Comparison of ENCODE assay signal across 11 mouse cellular contexts in the genomic region with DNA sequence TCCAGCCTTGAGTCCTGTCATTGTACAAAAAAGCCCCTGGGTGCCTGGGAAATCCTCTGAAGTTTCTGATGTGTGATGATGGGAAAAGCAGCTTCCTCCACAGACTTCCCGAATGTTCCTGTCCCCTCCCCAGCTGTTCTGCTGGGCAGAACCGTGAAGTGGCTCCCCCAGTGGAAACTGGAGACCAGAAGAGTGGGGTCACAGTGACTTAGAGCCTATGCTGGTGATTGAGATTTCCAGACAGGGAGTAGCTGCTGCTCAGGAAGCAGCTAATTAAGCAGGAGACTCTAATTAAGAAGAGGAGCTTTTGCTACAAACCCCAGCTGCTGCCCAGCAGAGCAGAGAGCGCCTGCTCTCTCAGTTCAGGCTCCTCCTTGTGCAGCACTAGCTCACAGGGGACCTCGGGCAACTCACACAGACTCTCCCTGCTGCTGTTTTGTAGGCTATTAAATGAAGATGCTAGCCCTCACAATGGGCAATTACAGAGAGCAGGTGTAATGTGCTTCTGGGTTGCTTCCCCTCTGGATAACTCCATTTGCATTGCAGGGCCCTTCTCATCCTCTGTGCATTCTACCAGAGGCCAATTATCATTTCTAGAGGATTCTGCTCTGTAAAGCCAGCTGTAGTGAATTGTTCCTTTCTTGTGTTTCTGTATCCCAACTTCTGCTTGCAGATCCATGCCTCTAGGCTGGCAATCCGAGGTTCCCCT. TPM values are rescaled to one million over a fixed set of nuclear protein-coding genes. Genes with fewer than 3 reads are reported as not detected.
DNase-seq lines count a peak whose midpoint lies in the region; ATAC-seq and TF ChIP-seq lines count a peak whose summit lies in the region.
"Had no signal": no experiment of that assay in that cellular context is flagged by ENCODE, and none has a peak within 500 bp of the region (broad histone marks: within the 10 kb centered on the region; RNA-seq: fewer than 3 reads in every experiment).

No protein-coding gene starts in this region.

- 0 out of 2 replicates have a peak overlapping the region, but pooled peaks have one; percentile 4 for H3K9ac ChIP-seq in limb, embryonic 12.5 days (replicated peaks)
- no peak overlapping the region for H3K9ac ChIP-seq in forebrain, embryonic 12.5 days
- H3K9ac ChIP-seq in hindbrain, postnatal 0 days (replicated peaks; ENCODE audit: low read length), result no peak overlapping the region; the same call in 1 of the 2 replicates
- H3K9ac ChIP-seq: liver, postnatal 0 days had no signal

- H3K27me3 ChIP-seq in limb, embryonic 12.5 days, result no peaks in the 10 kb centered on the region
- no peaks in the 10 kb centered on the region for H3K27me3 ChIP-seq in limb, embryonic 10.5 days (ENCODE audit: low read depth, poor library complexity, severe bottlenecking)
- no peaks in the 10 kb centered on the region for H3K27me3 ChIP-seq in forebrain, embryonic 12.5 days
- no peaks in the 10 kb centered on the region for H3K27me3 ChIP-seq in hindbrain, postnatal 0 days (ENCODE audit: insufficient read depth, low read length)

- peaks cover 12% of the 10 kb centered on the region for H3K4me1 ChIP-seq in limb, embryonic 12.5 days (replicated peaks)
- H3K4me1 ChIP-seq in limb, embryonic 10.5 days, result peaks cover 11% of the 10 kb centered on the region
- peaks cover 32% of the 10 kb centered on the region for H3K4me1 ChIP-seq in forebrain, embryonic 12.5 days
- H3K4me1 ChIP-seq in hindbrain, postnatal 0 days (ENCODE audit: insufficient read depth, low read length), result peaks cover 22% of the 10 kb centered on the region; the same call in 1 of the 2 replicates

- no peak overlapping the region for H3K4me3 ChIP-seq in limb, embryonic 12.5 days (replicated peaks)
- H3K4me3 ChIP-seq in limb, embryonic 10.5 days, result no peak overlapping the region
- H3K4me3 ChIP-seq in forebrain, embryonic 12.5 days (replicated peaks), result no peak overlapping the region
- H3K4me3 ChIP-seq in hindbrain, postnatal 0 days (ENCODE audit: low read length), result no peak overlapping the region
- H3K4me3 ChIP-seq: gastrocnemius, adult 2 months had no signal

- no peak for DNase-seq in limb, embryonic 10.5 days (ENCODE audit: low spot score)
- peak; percentile 80 for DNase-seq in hindbrain, postnatal 0 days (ENCODE audit: low spot score)
- peak; percentile 80 for DNase-seq in retina, postnatal 1 day
- DNase-seq in right cerebral cortex, postnatal 25 days, result no peak
- DNase-seq in left cerebral cortex, adult 8-10 months (ENCODE audit: low spot score in 2 of 2), result no peak
- DNase-seq: adrenal gland, postnatal 14 days; gastrocnemius, adult 2 months; liver, postnatal 0 days; thymus, postnatal 4 days had no signal

- 22% methylated on average over 5 of the region's 5 CpGs for WGBS in limb, embryonic 12.5 days
- 39% methylated on average over 5 of the region's 5 CpGs for WGBS in limb, embryonic 10.5 days
- 13% methylated on average over 5 of the region's 5 CpGs for WGBS in forebrain, embryonic 12.5 days
- 8% methylated on average over 5 of the region's 5 CpGs for whole genome bisulfite sequencing in hindbrain, postnatal 0 days

- H3K36me3 ChIP-seq in limb, embryonic 12.5 days, result no peaks in the 10 kb centered on the region
- H3K36me3 ChIP-seq in limb, embryonic 10.5 days, result no peaks in the 10 kb centered on the region
- no peaks in the 10 kb centered on the region for H3K36me3 ChIP-seq in forebrain, embryonic 12.5 days (replicated peaks)
- no peaks in the 10 kb centered on the region for H3K36me3 ChIP-seq in hindbrain, postnatal 0 days (ENCODE audit: insufficient read depth, low read length)

- no peak for ATAC-seq in limb, embryonic 12.5 days (ENCODE audit: insufficient number of reproducible peaks, insufficient read depth, low FRiP score, low TSS enrichment, low read depth)
- peak; percentile 85 for ATAC-seq in forebrain, embryonic 12.5 days (ENCODE audit: low FRiP score)
- ATAC-seq in hindbrain, postnatal 0 days, result peak; percentile 83
- ATAC-seq: liver, postnatal 0 days had no signal

- 0 out of 2 replicates have a peak, but pooled peaks cover 3% of the 10 kb centered on the region for H3K9me3 ChIP-seq in limb, embryonic 12.5 days
- no peaks in the 10 kb centered on the region for H3K9me3 ChIP-seq in limb, embryonic 10.5 days (replicated peaks)
- 0 out of 2 replicates have a peak, but pooled peaks cover 4% of the 10 kb centered on the region for H3K9me3 ChIP-seq in forebrain, embryonic 12.5 days
- no peaks in the 10 kb centered on the region for H3K9me3 ChIP-seq in hindbrain, postnatal 0 days (ENCODE audit: low read length)

- H3K27ac ChIP-seq in limb, embryonic 12.5 days, result 0 out of 2 replicates have a peak overlapping the region, but pooled peaks have one; percentile 4
- H3K27ac ChIP-seq in limb, embryonic 10.5 days, result no peak overlapping the region
- peak overlapping the region; percentile 90 for H3K27ac ChIP-seq in forebrain, embryonic 12.5 days
- peak overlapping the region; percentile 84 for H3K27ac ChIP-seq in hindbrain, postnatal 0 days
- H3K27ac ChIP-seq: gastrocnemius, adult 2 months had no signal

- 0 out of 2 replicates have a peak, but pooled peaks have one; percentile 8 for TF ChIP-seq CTCF in hindbrain, postnatal 0 days (IDR thresholded peaks at IDR 0.05; ENCODE audit: low read depth)

- no peak overlapping the region for H3K4me2 ChIP-seq in limb, embryonic 12.5 days
- H3K4me2 ChIP-seq in forebrain, embryonic 12.5 days, result no peak overlapping the region
- no peak overlapping the region for H3K4me2 ChIP-seq in hindbrain, postnatal 0 days (ENCODE audit: low read depth, low read length)

RNA-seq across cellular contexts. Expression of a gene that starts 9.9 kb away (rescaled TPM):
- polyA plus RNA-seq in limb, embryonic 12.5 days (2016; fragmentation: Nextera tagmentation; extraction: Ambion mirVana), result 16.4 and 16.9 TPM in 2 replicates
- polyA plus RNA-seq in limb, embryonic 10.5 days (2016; fragmentation: Nextera tagmentation; extraction: Ambion mirVana), result 10.0 and 12.8 TPM in 2 replicates
- 16.3 and 18.0 TPM in 2 replicates for polyA plus RNA-seq in forebrain, embryonic 12.5 days (2016; fragmentation: Nextera tagmentation; extraction: Ambion mirVana)
- 100 and 111 TPM in 2 replicates for total RNA-seq in hindbrain, postnatal 0 days (2014; rRNA removed)
- 50.1 and 50.7 TPM in 2 replicates for polyA plus RNA-seq in hindbrain, postnatal 0 days (2015; fragmentation: Nextera tagmentation; extraction: Ambion mirVana)
- total RNA-seq in left cerebral cortex, adult 8-10 months (2022), result 100 to 1,000 TPM; 185 to 200 (median 195) TPM

RNA-seq across cellular contexts. Expression of a gene that starts 30.0 kb away (rescaled TPM):
- polyA plus RNA-seq in limb, embryonic 12.5 days (2016; fragmentation: Nextera tagmentation; extraction: Ambion mirVana), result 5.1 and 5.4 TPM in 2 replicates
- polyA plus RNA-seq in limb, embryonic 10.5 days (2016; fragmentation: Nextera tagmentation; extraction: Ambion mirVana), result 7.2 and 10.7 TPM in 2 replicates
- 32.7 and 37.9 TPM in 2 replicates for polyA plus RNA-seq in forebrain, embryonic 12.5 days (2016; fragmentation: Nextera tagmentation; extraction: Ambion mirVana)
- total RNA-seq in hindbrain, postnatal 0 days (2014; rRNA removed), result 63.0 and 76.0 TPM in 2 replicates
- polyA plus RNA-seq in hindbrain, postnatal 0 days (2015; fragmentation: Nextera tagmentation; extraction: Ambion mirVana), result 14.7 and 15.6 TPM in 2 replicates
- 10 to 100 TPM; 24.6 to 28.2 (median 26.7) TPM for total RNA-seq in left cerebral cortex, adult 8-10 months (2022)

Comparison
In these comparisons a context has a peak if more than half of its experiments do, and no peak if none do; other contexts are left out.
1. DNase-seq: peak in hindbrain, postnatal 0 days (single experiment) and retina, postnatal 1 day (single experiment); none in limb, embryonic 10.5 days (single experiment), right cerebral cortex, postnatal 25 days (single experiment) and left cerebral cortex, adult 8-10 months (0 of 2).